Mouse (Mus musculus) layer of hippocampus, adult 9-11 months (tissue): Measurements from ENCODE around the gene Tmem127.
A peak's percentile ranks its signal among the peaks of the same experiment; 100 is the strongest.
"Not testable (repeated sequence)": the region's sequence is repeated elsewhere in the genome, so short reads cannot be mapped to it uniquely, and the experiment has no call there.

ENCODE experiments used
- DNase-seq: peaks from one replicate; pipeline ENCODE4 v3.0.0; 2022

The Tmem127 gene

DNA sequence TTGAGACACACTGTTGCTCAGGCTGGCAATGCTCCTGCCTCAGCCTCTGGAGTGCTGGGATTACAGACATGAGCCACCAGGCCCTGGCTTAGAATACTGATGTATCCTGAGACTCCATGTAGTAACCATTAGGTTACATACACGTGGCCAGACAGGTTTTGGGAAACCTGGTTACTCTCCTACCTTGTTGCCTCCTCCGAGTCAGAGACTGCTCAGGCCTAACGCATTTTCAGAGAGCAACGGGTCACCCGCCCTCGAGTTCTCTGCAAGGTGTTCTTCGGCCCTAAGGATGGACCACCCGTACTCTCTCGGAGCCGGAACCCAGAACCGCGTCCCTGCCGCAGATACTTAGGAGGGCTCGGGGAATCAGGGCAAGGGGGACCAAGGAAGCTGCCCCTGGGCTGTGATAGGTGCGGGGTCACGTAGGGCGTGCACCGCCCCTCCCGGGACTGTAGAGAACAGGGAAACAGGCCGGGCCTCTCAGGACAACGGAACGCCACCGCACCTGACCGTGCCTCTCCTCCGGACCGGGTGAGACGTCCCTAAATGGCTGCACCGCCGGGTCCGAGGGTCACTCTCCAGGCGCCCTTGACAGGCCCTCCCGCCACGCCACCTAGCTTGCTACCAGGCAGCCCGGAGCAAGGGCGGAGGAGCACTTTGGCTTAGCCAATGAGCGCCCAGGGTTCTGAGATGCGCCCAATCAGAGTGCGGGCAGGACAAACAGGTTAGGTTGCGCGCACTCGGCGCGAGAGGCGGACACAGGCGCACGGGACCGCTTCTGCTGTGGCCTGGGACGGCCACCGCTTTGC, 22.0 kb downstream of the Tmem127 start, which contains the start of gene Stard7:
TSS of gene Stard7 (plus strand) at position 728 of the 809 bp plus-strand sequence.
- DNase-seq = peak; percentile 97

DNA sequence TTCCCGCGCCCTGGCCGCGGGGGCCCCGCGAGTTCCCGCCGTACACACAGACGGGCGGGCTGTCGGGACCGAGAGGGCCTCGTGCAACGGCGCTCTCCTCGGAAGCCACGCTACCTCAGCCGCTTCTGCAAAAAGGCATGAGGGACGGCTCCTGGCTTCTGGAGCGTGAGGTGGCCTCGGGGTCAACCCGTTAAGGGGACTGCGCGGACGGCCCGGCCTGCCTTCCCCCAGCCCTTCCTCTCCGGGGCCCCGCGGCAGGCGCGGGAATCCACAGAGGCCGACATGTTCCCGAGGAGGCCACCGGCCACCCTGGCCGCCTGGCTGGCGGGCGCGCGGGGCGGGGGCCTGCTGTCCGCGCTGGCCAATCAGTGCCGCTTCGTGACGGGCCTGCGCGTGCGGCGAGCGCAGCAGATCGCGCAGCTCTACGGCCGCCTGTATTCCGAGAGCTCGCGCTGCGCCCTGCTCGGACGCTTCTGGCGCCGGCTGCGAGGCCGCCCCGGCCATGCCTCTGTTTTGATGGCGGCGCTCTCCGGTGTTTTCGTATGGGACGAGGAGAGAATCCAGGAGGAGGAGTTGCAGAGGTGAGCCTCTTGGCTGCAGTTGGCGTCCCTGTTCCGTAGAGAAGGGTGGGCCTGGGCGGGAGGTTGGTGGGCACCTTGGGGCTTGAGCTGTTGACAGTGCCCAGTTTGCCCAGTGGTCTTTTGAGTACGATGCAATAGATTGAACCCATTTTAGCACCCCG, 22.8 kb downstream of the Tmem127 start:
- DNase-seq = peak; percentile 85

DNA sequence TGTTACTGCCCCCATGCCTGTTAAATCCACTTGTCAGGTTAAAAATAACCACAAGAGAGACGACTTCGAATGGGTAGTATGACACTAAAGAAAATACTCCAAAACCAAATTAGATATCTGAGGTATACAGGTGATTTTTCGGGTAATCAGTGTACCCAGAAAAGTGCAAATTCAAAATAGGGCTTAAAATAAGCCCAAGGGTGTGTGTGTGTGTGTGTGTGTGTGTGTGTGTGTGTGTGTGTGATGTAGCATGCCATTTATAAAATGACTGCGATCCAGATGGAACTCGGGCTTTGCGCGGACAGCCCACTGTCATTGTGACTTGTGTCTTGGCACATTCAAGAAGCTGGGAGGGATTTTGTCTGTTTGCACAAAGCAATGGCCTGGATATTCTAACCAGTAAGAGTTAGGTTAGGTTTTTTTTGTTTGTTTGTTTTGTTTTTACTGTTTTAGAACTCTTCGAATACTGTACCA, 23.4 kb downstream of the Tmem127 start:
- DNase-seq = no peak

DNA sequence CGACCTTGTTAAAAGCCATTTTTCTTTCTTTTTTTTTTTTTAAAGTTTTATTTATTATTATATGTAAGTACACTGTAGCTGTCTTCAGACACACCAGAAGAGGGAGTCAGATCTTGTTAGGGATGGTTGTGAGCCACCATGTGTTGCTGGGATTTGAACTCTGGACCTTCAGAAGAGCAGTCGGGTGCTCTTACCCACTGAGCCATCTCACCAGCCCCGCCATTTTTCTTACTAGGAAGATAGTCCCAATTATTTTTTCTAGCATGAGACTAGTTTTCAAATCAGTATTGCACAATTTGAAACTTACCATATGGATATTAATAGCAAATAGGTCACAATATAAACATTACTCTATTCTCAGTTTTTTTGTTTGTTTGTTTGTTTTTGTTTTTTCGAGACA, 24.3 kb downstream of the Tmem127 start:
- not testable (repeated sequence) for DNase-seq

DNA sequence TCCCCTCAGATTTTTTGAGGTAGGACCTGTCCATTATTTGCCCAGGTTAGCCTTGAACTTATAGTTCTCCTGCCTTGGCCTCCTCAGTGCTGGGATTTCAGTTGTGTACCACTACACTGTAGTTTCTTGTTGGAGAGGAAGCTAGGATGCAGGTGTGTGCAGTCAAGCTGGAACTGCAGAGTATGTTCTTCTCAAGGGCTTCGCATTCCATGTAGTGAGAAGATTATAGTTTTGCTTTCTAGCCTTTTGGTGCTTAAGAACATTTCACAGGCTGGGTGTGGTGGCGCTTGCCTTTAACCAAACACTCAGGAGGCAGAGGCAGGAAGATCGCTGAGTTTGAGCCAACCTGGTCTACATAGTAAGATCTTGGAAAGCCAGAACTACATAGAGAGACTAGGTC, 25.1 kb downstream of the Tmem127 start:
- DNase-seq = no peak

DNA sequence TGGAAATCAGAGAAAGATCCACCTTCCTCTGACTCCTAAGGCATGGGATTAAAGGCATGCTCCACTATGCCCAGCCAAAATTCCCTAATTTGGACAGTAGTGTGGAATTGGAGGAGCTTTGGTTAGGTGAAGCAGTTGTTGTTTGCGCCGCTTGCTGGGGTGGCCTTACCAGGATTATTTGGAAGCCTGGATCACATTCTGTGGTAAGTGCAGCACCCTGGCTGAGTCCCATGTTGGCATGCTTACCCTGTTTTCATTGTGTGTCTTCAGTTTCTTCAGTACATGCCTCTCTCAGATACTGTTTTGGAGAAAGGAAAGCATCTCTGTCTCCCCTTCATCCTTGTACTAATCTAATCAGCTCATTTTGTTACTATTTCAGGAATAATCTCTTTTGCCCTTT, 26.9 kb downstream of the Tmem127 start:
- no peak for DNase-seq

DNA sequence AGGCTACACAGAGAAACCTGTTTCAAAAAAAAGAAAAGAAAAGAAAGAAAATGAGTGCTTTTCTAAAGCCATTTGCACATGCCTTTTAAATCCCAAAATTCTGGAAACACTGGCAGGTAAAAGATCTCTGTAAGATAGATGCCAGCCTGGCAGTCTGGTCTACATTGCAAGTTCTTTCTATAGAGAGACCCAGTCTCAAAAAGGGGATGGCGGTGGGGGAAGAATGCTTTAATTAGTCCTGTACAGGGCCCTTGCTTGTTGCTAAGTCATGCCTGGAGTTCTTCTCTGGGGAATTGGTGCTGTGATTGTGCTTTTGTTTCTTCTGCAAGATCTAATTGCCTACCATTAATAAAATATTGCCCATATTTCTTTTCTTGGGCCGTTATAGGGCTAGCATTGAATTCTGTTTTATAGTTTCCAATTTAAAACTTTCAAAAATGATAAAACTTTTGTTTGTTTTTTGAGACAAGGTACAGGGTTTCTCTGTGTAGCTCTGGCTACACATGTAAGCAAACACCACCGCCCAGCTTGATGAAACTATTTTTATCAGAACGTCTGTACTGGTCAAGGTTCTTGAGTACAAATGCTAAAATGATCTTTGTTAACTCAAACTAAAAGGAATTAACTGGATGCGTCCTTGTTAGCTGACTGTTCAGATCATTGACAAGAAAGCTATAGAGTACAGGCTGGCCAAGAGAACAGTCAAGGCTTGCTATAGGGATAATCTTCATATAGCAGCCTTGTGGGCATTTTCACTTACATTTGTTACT, 28.0 kb downstream of the Tmem127 start:
- DNase-seq = no peak

DNA sequence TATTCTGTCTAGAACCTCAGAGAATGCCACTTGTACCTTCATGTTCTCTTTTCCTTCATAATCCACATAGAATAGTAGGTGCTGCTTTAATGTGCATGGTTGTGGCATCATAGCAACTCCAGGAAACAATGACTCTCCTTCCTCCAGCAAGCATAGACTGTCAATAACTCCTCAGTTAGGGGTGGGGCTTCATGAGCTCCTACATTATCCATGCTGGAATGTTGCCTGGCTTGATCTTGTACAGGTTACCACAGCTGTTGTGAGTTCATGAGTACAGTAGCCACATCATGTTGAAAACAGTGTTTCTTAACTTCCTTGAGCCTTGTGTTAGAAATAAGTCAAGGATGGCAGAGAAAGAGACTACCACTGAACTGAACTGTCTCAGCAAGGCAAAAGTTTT, 30.5 kb downstream of the Tmem127 start:
- no peak for DNase-seq

DNA sequence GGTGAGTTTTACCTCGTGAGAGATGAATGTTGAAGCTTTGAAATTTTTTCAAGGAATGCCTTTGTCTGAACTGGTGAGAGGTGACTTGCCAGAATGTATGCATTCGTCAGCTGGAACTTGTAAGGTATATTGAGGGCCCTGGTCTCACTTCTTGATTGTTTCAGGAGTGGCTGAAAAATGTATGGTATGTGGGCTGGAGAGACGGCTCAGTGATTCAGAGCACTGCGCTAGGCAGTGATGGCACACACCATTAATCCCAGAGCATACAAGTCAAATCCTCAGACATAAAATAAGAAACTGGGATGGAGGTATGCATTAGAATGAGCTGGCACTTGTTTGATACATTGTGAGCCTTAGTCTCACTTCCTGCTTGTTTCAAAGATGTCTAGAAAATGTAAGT, 44.5 kb downstream of the Tmem127 start:
- no peak for DNase-seq

DNA sequence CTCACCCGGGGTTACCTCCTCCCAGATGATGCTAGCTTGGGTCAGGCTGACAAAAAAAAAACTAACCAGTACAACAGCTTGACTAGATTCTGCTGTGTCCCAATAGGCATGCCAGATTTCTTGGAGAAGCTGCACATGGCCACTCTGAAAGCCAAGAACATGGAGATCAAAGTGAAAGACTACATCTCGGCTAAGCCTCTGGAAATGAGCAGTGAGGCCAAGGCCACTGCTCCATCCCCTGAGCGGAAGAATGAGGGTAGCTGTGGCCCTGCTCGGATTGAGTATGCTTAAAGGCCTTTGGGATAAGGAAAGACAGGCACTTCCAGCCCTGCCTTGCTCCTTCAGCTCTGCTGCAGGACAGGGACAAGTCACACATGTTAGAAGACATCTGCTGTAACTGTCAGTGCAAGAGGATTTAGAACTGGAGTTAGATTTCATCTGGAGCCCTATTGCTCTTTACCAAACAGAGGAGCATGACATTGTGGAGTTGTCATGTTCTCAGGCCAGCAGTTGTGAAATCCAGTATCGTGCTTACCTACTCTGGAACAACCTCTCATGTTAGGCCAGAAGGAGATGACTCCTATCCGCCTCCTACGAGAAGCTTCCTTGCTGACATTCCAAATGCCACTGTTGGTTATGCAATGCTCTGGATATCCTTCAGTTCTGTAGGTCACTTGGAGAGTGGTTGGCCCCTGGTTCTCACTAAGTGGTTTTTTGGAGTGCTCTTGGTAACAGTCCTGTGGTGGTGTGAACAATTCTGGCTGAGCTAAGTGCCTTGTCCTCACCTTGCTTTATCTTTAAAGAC, 49.5 kb downstream of the Tmem127 start:
- DNase-seq = no peak

DNA sequence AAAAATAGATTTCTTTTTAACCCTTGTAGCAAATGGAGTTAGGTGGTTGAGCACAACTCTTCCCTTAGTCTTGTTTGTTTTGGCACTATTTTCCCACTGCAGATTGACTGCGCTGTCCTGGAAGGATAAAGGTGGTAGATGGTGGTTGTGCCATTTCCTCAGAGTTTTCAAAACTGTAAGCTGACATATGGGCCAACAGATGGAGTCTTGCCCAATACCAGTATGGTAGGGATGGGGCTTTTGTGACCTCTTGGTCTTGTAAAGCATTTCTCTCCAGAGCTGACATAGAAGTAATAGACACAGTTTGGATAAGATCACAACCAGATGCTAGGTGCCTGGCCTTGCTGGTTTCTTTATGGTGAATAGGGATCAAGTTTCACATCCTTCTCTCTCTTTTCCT, 50.3 kb downstream of the Tmem127 start:
- DNase-seq = no peak

DNA sequence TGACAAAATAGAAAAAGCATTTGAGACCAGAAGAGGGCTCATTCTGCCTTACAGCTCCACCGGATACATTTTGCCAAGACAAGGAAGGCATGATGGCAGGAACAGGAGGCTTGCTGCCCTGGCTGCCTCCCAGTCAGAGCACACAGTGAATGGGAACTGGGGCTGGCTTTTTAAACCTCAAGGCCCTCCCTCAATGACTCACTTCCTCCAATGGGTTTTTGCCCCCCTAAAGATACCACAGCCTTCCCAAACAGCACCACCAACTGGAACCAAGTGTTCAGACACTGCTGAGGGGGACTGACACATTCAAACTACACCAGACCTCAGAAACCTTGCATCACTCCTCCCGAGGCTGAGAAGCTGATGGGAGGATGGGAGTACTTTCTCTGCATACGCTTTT, 53.0 kb downstream of the Tmem127 start:
- DNase-seq = no peak

DNA sequence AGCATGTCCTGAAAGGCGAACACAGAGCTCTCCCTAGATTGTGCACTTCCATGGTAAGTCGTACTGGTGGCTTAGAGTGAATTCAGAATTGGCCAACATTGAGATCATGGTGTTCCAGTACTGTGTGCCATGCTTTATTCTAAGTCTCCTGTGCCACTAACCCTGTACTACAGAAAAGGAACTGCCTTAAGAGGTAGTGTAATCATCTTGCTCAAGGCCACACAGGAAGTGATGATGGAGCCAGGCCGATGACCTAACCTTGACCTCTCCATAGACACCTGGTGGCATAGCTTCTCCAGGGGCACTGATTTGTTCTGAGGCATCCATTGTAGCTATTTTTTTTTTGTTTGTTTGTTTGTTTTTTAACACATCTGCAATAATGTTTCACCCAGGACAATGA, 54.2 kb downstream of the Tmem127 start:
- no peak for DNase-seq

DNA sequence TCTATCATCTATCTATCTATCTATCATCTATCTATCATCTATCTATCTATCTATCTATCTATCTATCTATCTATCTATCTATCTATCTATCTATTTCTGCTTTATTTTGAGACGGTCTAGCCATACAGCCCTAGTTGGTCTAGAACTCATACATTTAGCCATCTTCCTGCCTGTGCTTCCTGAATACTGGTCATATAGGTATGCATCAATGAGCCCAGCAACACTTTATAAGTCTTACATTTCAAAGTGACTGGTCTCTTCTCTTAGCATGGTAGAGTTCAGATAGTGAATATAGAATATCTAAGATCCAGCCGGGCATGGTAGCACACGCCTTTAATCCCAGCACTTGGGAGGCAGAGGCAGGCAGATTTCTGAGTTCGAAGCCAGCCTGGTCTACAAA, 56.5 kb downstream of the Tmem127 start:
- DNase-seq = not testable (repeated sequence)

DNA sequence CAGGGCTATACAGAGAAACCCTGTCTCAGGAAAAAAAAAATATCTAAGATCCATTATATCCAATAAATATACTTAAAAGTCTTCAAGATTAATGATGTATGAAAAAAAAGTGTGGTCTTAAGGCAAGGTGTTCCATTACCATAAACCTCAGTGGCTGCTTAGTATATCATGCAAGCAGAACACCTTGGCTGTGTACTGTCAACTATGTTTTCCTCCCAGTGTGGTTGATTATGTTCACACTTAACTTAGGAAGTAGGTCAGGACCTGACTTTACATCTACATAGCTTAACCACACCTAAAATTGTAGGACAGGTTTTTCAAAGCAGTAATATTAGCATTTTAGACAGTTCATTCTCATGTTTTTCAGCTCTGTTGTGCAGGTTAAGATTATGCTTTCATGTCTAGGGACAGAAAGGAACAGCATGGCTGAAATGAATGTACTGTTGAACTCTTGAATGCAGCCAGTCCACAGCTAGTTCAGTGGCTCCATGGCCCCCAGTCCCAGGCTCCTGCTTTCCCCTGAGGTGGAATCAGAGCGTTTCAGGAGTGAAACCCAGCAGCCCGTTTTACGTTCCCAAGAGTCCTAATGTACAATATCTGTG, 57.0 kb downstream of the Tmem127 start:
- no peak for DNase-seq

DNA sequence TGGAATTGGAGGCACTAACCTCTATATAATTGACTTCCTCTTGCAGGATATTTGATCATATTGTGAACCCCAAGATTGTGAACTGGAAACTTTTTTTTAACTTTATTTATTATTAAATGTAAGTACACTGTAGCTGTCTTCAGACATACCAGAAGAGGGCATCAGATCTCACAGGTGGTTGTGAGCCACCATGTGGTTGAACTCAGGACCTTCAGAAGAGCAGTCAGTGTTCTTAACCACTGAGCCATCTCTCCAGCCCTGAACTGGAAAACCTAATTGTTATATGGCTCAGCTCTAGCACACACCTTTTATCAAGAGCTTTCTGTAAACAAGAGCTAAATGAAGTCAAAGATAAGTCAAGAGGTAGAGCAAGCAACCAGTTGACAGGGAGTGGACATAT, 58.4 kb downstream of the Tmem127 start:
- DNase-seq = no peak

DNA sequence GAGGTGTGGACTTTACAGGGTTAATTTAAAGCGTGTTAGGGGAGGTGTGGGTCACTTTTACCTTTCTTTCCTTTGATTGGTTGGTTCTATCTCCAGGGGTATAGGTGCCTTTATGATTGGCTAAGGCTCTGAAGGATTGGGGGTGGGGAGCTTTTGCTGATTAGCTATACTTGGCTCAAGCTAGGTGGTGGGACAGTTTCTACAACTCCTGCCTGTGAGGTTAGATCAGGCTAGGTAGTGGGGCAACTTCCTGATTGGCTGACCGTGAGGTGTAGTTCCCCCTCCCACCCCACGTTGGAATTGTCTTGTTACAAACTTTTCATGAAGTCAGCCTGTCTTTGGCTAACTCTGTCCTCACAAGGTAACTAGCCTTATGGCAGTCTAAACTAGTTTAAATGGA, 59.5 kb downstream of the Tmem127 start:
- DNase-seq = no peak

DNA sequence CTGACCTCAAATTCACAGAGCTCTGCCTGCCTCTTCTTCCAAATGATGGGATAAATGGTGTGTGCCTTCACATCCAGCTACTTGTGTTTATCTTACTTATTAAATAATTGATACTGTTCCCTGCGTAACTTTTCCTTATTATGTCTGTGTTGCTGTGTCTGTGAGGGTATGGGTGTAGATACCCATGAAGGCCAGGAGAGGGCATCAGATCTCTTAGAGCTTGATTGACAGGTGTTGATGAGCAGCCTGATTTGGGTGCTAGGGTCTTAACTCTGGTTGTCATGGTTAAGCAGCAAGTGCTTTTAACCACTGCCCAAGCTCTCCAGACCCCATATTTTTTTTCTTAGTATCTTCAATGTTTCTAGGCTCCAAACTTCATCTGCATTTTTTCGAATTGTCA, 61.0 kb downstream of the Tmem127 start:
- DNase-seq = no peak

DNA sequence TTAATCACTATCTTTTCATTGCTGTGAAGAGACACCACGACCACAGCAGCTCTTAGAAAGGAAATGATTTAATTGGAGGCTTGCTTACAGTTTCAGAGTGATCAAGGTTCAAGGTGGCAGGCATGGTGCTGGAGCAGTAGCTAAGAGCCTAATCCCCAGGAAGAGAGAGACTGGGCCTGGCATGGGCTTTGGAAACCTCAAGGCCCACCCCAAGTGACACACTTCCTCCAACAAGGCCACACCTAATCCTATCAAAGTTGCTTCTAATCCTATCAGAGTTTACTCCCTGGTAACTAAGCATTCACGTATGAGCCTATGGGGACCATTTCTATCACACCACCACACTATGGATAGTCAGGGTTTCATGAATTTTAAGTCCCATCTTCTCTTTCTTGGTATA, 62.5 kb downstream of the Tmem127 start:
- no peak for DNase-seq

DNA sequence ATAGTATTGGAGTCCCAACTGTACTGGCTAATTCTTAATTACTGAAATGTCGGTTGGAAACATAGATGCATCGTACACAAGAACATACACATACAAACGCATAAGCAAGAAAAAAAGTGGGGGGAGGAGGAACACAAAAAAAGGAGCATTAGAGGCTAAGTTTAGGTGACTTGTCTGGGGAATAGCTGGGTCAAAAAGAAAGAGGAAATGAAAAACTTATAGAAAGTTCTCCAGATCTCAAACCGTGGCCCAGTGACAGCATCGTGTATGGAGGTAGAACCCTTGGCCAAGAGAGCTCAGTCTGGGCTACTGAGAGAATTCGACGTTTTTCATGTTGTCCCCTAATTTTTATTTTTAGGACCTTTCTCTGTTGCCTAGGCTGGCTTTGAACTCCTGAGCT, 63.0 kb downstream of the Tmem127 start:
- DNase-seq = no peak
